Mouse (Mus musculus) fat pad, adult 2 months (tissue): ENCODE data around the gene 2610318N02Rik.

Experiments used
- DNase-seq: peaks from one replicate; pipeline ENCODE4 v3.0.0-alpha.2; 2011; ENCODE audit warnings: low read depth, low spot score; ENCODE audit errors: extremely low read depth

Gene 2610318N02Rik

DNA sequence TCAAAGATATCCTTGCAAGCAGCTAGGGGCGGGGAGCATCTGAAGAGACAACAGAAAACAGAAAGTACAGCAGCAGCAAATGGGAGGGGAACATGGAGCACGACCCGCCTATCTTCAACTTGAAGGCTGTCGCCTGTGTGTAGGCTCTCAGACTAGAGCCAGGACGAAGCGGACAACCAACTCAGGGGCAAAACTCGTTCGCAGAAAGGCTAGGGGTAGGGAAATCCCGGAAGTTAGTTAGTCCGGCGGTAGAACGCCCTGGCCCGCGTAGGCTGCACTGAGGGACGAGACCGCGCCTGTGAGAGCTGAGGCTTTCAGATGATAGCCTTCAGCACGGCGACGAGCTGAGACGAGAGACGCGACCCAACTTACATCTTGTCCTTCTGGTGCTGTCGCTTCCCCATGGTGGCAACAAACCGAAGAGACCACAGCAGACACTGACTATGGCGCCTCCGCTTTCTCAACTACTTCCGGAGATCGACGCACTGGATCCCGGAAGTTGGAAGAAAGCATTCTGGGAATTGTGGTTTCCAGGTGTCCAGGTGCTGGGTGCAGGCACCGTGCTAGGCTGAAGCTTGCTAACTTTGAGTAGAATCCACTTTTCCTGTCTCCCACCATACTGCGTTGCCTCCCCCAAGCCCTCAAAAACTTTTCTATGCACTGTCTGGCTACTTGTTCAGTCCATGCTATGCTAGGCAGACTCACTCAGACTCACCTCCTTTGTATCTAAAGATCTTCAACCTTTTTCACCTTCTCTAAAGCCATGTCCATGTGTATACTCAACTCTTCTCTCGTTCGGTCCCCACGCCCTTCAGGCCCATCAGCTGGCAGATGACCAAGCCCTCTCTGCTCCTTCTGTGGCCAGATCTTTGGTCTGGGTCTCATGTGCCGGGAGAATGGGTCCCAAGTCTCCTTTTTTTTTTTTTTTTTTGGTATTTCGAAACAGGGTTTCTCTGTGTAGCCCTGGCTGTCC lies 13.9 kb downstream of the 2610318N02Rik start, which contains the start of gene Ppil2:
TSS of gene Ppil2 (minus strand) at position 487 of the 973 bp plus-strand sequence.
- DNase-seq, result no peak

DNA sequence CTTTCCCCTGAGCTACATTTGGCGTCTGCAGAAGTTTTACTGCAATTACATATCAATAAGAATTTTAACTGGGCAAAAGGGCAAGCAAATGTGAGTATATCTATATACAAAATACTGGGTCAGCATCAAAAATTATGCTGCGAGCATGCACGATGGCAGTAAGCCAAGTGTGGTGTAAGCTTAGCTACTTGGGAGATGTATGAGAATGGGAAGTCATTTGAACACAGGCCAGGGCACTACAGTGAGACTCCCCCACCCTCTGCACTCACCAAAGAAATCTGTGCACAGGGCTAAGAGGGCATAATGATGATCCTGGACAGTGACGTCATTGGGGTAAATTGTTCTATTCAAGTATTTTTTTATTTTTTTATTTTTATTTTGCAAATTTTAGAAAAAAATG lies 20.4 kb downstream of the 2610318N02Rik start:
- DNase-seq, result no peak

DNA sequence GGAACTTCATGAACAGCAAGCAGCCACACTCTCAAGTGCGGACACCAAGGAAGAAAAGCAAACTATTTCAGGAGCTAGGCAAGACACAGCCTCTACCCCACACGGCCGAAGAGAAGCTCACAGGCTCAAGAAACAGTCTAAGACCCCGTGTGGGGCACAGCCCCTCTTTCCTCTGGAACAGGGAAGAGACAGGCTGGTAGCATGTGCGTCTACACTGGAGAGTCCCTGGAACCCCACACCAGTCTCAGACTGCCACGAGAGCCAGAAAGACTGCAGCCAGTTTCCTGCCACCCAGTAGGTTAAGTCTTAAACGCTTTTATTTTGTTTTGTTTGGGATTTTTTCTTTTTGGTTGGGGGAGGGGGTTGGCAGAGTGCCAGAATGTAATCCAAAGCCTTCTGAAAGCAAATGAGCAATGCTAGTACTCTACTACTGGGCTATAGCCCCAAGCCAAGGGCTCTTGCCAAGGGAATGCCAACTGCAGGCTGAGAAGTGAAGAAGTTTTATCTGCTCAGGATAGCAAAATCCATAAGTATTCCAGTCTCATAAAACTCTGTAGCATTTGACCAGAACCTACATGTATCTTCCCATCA lies 22.2 kb downstream of the 2610318N02Rik start:
- DNase-seq, result no peak

GRCm38 (mm10) chr16:17096938-17097337 lies 28.0 kb downstream of the 2610318N02Rik start:
- no peak for DNase-seq

DNA sequence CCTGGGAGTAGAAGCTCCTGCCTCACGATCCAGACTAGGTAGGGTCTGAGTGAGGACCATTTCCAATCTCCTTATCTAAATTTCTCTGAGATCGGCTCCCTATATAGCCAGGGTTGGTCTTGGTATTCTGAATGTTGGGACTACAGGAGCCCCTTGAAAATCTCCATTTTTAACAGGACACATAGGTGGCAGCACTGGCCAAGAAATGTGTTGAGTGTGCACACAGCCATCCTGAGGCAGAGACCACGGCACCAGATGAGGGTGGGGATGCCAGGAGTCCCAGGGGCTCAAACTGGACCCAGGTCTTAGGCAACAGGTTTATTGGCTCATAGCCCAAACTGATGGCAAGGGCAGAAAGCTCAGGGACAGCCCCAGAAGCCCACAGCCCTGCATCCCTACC lies 36.6 kb downstream of the 2610318N02Rik start:
- DNase-seq, result no peak

GRCm38 (mm10) chr16:17086669-17087193 lies 38.2 kb downstream of the 2610318N02Rik start:
- DNase-seq, result no peak

DNA sequence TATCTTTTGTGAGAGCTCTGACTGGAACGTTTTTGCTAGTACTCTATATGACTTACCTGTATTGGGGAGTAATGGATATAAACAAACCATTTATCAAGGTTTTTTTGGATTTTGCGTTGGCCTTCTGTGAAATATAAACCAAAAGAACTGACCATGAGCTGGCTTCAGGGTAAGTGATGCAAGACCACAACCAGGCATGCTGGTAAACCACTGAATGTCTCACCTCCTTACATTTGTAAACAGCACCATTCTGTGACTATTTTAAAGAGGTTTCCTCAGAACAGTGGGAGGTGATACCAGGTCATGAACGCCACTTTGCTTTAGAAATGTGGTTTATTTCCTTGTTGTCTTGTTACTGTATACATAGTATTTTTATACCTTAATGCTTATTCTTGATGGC lies 38.7 kb downstream of the 2610318N02Rik start:
- no peak for DNase-seq

DNA sequence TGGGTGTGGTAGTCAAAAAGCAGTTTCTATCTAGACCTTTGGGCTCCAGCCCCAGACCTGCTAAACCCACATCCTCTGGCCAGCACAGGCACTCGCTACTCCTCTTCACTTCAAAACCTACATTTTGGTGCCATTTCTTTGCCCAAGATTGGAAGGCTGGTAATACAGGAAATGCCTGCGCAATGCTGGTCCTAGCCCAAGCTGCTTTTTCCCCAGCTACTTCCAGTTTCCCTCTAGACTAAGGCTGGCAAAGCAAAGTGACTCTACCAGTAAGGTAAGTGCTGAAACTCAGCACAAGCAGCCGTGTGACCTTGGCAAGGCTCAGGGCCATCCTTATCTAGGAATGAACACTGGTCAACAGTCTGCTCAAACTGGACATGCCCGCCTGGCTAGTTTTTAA lies 39.3 kb downstream of the 2610318N02Rik start:
- no peak for DNase-seq

- no peak for DNase-seq
These were observed 42.7 kb downstream of the 2610318N02Rik start for GRCm38 (mm10) chr16:17082121-17082792.

GRCm38 (mm10) chr16:17078101-17078500 lies 46.9 kb downstream of the 2610318N02Rik start:
- no peak for DNase-seq

DNA sequence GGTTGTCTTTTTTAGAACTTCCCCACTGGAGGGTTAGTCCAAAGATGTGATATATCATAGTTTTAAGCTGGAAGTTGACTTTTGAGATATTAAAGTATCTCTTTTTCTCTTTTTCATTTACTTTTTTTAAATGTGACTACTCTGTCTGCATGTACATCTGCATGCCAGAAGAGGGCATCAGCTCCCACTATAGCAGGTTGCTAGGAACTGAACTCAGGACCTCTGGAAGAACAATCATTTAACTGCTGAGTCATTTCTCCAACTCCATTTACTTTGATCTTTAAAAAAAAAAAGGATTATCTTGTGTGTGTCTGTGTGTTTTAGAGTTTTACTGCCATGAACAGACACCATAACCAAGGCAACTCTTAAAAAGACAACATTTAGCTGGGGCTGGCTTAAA lies 48.1 kb downstream of the 2610318N02Rik start:
- no peak for DNase-seq

DNA sequence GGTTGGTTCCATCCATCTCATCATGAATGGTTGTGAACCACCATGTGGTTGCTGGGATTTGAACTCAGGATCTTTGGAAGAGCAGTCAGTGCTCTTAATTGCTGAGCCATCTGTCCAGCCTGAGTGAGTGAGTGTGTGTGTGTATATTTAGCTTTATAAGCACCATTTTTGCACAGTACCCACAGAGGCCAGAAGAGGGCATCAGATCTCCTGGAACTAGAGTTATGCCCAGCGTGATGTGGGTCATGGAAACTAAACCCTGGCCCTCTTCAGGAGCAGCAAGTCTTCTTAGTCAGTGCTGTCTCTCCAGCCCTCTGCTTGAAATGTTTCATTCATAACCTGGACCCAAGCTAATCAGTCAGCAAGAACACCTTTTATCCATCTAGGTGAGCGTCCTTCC lies 48.7 kb downstream of the 2610318N02Rik start:
- no peak for DNase-seq

DNA sequence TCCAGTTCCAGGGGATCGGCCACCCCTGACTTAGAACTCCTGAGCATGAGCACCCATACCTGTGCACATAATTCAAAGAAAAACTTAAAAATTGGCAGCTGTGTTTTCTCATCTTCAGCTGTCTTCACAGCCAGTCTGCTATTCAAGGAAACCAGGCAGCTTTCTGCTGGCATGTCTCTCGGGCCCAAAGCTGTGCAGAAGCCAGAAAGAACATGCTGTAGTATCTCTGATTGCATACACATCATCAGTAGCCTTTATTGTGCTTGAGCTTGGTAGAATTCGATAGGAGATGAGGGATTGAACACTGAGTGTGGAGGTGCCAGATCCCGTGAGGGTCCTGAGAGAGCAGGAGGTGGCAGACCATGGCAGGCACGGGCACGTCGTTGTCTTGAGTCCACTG lies 52.0 kb downstream of the 2610318N02Rik start:
- no peak for DNase-seq

DNA sequence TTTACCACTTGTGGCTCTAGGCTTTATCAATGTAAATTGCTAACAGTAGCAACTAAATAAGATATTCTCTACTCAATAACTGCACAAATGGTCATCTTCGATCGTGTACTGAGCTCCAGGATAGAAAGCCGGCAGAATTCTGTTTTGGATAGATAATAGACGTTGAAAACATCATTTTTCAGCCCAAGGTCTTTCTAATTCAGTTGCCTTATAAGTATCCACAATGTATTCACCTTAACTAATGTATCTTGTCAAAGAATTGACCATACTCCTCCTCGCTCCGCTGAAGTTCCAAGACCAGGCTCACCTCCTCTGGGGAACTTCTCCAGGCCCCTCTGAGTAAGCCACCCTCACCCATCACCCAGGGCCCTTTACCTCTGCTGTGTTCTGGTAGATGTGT lies 54.3 kb downstream of the 2610318N02Rik start:
- DNase-seq, result no peak

DNA sequence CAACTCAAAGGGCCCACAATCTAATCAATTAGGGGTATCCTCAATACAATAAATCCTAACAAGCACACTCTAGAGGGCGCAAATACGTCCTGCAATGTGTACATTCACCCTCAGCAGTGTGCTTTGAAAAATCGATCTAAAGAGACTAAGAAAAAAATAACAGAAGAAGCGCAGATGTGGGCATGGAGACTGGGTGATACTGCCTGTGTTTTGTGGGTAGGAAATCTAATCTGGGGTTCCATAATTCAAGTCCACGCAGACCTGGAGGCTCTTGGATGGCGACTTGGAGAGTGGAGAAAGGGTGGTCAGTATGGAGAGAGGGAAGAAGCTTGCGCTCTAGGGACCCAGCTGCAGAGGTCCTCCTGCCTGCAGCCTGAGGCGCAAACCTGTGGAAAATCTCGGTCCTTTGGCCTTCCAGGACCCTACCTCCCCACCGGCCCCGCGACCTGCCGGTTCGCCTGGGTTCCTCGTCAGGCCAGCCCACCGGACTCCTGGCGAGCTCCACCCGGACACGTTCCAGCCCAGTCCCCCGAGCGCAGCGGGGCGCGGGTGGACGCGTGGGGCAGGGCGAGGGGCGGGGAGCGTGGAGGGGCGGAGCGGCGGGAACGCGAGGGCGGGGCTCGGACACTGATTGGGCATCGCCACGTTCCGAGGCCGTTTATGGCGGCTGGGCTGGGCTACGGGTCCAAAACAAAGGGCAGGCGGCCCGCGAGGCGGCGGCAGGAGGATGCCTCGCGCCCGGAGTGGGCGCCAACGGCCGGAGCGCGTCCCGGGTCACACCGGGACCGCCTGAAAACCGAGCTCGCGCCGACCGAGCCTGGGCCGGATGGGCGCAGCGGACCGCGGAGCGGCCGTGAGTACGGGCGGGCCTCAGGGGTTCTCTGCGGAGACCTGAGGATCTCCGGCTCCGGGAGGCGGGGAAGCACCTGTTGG lies 55.2 kb downstream of the 2610318N02Rik start, which contains the start of gene Ypel1:
TSS of gene Ypel1 (plus strand) at position 186 of the 933 bp plus-strand sequence.
- DNase-seq, result no peak

GRCm38 (mm10) chr16:17067552-17067951 lies 57.4 kb downstream of the 2610318N02Rik start:
- no peak for DNase-seq
